In the genomic region with DNA sequence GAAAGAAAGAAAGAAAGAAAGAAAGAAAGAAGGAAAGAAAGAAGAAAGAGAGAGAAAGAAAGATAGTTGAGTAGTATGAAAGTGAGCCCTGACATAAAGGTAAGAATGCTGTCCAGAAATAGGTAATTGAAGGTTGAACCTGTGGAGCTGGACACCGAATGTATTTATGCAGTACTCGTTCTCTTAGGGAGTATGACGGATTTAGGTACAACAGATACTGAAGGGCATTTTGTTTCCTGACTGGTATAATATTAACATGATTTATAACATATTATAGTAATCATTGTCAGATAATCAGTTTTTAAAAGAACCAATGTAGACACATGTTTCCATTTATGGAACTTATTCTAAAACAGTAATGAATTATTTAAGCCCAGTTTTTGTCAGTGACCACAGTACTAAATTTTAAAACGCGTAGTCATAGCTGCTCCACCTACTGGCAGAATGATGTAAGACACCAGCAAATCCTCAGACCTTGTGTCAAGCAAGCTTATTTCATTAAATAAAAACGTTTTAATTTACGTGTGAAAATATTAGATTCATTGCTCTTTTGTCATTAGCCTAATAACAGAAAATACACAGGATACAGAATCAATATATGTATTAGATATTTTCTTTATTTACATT, we compare ENCODE assay signal across 9 mouse cellular contexts.
DNase-seq lines count a peak whose midpoint lies in the region; ATAC-seq and TF ChIP-seq lines count a peak whose summit lies in the region.
"Had no signal": no experiment of that assay in that cellular context is flagged by ENCODE, and none has a peak within 500 bp of the region (broad histone marks: within the 10 kb centered on the region; RNA-seq: fewer than 3 reads in every experiment).

No protein-coding gene starts in this region.

- H3K27ac ChIP-seq in stomach, postnatal 0 days (replicated peaks): no peak overlapping the region

- TF ChIP-seq EP300 in stomach, postnatal 0 days (optimal IDR thresholded peaks at IDR 0.05): no peak

- H3K4me2 ChIP-seq in stomach, postnatal 0 days (replicated peaks; ENCODE audit: low read depth): no peak overlapping the region

- 43% methylated on average over 7 of the region's 7 CpGs for WGBS in stomach, postnatal 0 days

- no peaks in the 10 kb centered on the region for H3K4me1 ChIP-seq in stomach, postnatal 0 days (replicated peaks; ENCODE audit: control insufficient read depth, insufficient read depth)
- H3K4me1 ChIP-seq: megakaryocyte, embryonic 14.5 days had no signal

- H3K9ac ChIP-seq in stomach, postnatal 0 days (ENCODE audit: low read length): no peak overlapping the region

- no peaks in the 10 kb centered on the region for H3K36me3 ChIP-seq in stomach, postnatal 0 days (ENCODE audit: control insufficient read depth, insufficient read depth, low read length)

- intact Hi-C loops in left cerebral cortex, postnatal 25 days (cut with DNase I): loop anchor here (2.0 to 5.0 kb wide), 2 partner anchors 219 to 377 kb away; no protein-coding TSS in a partner anchor

- TF ChIP-seq CTCF in stomach, postnatal 0 days (IDR thresholded peaks at IDR 0.05; ENCODE audit: low read depth): peak; percentile 85

- no peaks in the 10 kb centered on the region for H3K27me3 ChIP-seq in stomach, postnatal 0 days (ENCODE audit: control insufficient read depth, insufficient read depth, low read length)
- H3K27me3 ChIP-seq: megakaryocyte, embryonic 14.5 days had no signal

- ATAC-seq in CD4-positive, CD25-positive, alpha-beta regulatory T cell, adult 4 months: no peak
- no peak for ATAC-seq in stomach, postnatal 0 days (ENCODE audit: low FRiP score, low TSS enrichment)

- H3K9me3 ChIP-seq in stomach, postnatal 0 days (ENCODE audit: control insufficient read depth, low read length): no peaks in the 10 kb centered on the region
- H3K9me3 ChIP-seq: megakaryocyte, embryonic 14.5 days had no signal

- H3K4me3 ChIP-seq in stomach, postnatal 0 days (ENCODE audit: low read depth, low read length): no peak overlapping the region
- H3K4me3 ChIP-seq: megakaryocyte, embryonic 14.5 days had no signal

- peak; percentile 20 for DNase-seq in CD4-positive, CD25-positive, alpha-beta regulatory T cell, adult 2 months (ENCODE audit: low read depth, low spot score)
- DNase-seq in left cerebral cortex, adult 11 months (ENCODE audit: low spot score): peak; percentile 6
- no peak for DNase-seq in left cerebral cortex, adult 8-10 months (ENCODE audit: low spot score in 2 of 2)
- DNase-seq in adrenal gland, postnatal 36 days: peak; percentile 7 to 44
- peak; percentile 14 to 69 for DNase-seq in frontal cortex, postnatal 36 days (ENCODE audit: low spot score in 2 of 2)
- DNase-seq in left cerebral cortex, postnatal 25 days (ENCODE audit: low spot score in 2 of 2): peak; percentile 47 to 56
- peak; percentile 30 for DNase-seq in stomach, postnatal 0 days (ENCODE audit: low spot score)

Comparison
In these comparisons a context has a peak if more than half of its experiments do, and no peak if none do; other contexts are left out.
1. DNase-seq: peak in CD4-positive, CD25-positive, alpha-beta regulatory T cell, adult 2 months (single experiment), left cerebral cortex, adult 11 months (single experiment), adrenal gland, postnatal 36 days (2 of 2), frontal cortex, postnatal 36 days (2 of 2), left cerebral cortex, postnatal 25 days (2 of 2) and stomach, postnatal 0 days (single experiment); none in left cerebral cortex, adult 8-10 months (0 of 2).